ENCODE assay signal across 11 mouse cellular contexts in genomic region chr8:79612965-79613364, GRCm38 (mm10). TPM values are rescaled to one million over a fixed set of nuclear protein-coding genes. Genes with fewer than 3 reads are reported as not detected.
DNase-seq lines count a peak whose midpoint lies in the region; ATAC-seq and TF ChIP-seq lines count a peak whose summit lies in the region.
"Had no signal": no experiment of that assay in that cellular context is flagged by ENCODE, and none has a peak within 500 bp of the region (broad histone marks: within the 10 kb centered on the region; RNA-seq: fewer than 3 reads in every experiment).

No protein-coding gene starts in this region.

- no peak for TF ChIP-seq POLR2A in thymus, adult 2 months (IDR thresholded peaks at IDR 0.05; ENCODE audit: control insufficient read depth, extremely low read depth, insufficient read depth, low read length, poor library complexity)

- no peak overlapping the region for H3K4me3 ChIP-seq in thymus, adult 2 months (ENCODE audit: control insufficient read depth, insufficient read depth, low read length)
- H3K4me3 ChIP-seq in megakaryocyte, embryonic 14.5 days (replicated peaks): peak overlapping the region; percentile 76
- H3K4me3 ChIP-seq: erythroblast, embryonic 14.5 days had no signal

- 8% methylated on average over 5 of the region's 5 CpGs for WGBS in thymus, adult 2 months

- H3K27me3 ChIP-seq in thymus, adult 2 months (ENCODE audit: control insufficient read depth, insufficient read depth, low read length): no peaks in the 10 kb centered on the region
- H3K27me3 ChIP-seq in megakaryocyte, embryonic 14.5 days (replicated peaks): no peaks in the 10 kb centered on the region

- ATAC-seq in CD4-positive, CD25-positive, alpha-beta regulatory T cell, adult 4 months: no peak

- TF ChIP-seq CTCF in thymus, adult 2 months (IDR thresholded peaks at IDR 0.05; ENCODE audit: borderline replicate concordance, control insufficient read depth, extremely low read depth, insufficient read depth, low read length, poor library complexity): no peak

- no peaks in the 10 kb centered on the region for H3K36me3 ChIP-seq in thymus, adult 2 months (ENCODE audit: control insufficient read depth, insufficient read depth, low read length)
- no peaks in the 10 kb centered on the region for H3K36me3 ChIP-seq in megakaryocyte, embryonic 14.5 days (replicated peaks; ENCODE audit: low read length)

- H3K9me3 ChIP-seq in megakaryocyte, embryonic 14.5 days: no peaks in the 10 kb centered on the region; the same call in 1 of the 2 replicates

- H3K4me1 ChIP-seq in thymus, adult 2 months (replicated peaks; ENCODE audit: control insufficient read depth, insufficient read depth, low read length): peaks cover 5% of the 10 kb centered on the region; the same call in 1 of the 2 replicates
- peaks cover 56% of the 10 kb centered on the region for H3K4me1 ChIP-seq in megakaryocyte, embryonic 14.5 days

- DNase-seq in CD4-positive, CD25-positive, alpha-beta regulatory T cell, adult 2 months (ENCODE audit: low read depth, low spot score): peak; percentile 16
- DNase-seq in thymus, adult 2 months: peak; percentile 8
- no peak for DNase-seq in thymus, postnatal 10 days (ENCODE audit: low spot score in 2 of 2)
- no peak for DNase-seq in neural tube, embryonic 10.5 days (ENCODE audit: extremely low spot score, low spot score)
- no peak for DNase-seq in left cerebral cortex, adult 8-10 months (ENCODE audit: low spot score in 2 of 2)
- DNase-seq in cerebellum, postnatal 4 days (ENCODE audit: low spot score in 2 of 2): no peak
- DNase-seq: adrenal gland, adult 8-10 months had no signal

- no peak overlapping the region for H3K27ac ChIP-seq in thymus, adult 2 months (ENCODE audit: control insufficient read depth, insufficient read depth, low read length)
- H3K27ac ChIP-seq: hindbrain, embryonic 14.5 days had no signal

RNA-seq across cellular contexts. Expression of gene Otud4, which starts 26.5 kb away (rescaled TPM):
- polyA plus RNA-seq in CD4-positive, CD25-positive, alpha-beta regulatory T cell, adult 4 months (2017; shearing (Covaris generic)): 10 to 100 TPM; 13.0 to 19.5 TPM
- polyA plus RNA-seq in thymus, adult 2 months (2012; rRNA removed): 55.1 and 57.4 TPM in 2 replicates
- polyA plus RNA-seq in megakaryocyte, embryonic 14.5 days (2012; ENCODE audit: insufficient read depth, low replicate concordance): 0.46 and 0.87 TPM in 2 replicates
- 10 to 100 TPM; 36.1 to 41.6 (median 38.0) TPM for total RNA-seq in left cerebral cortex, adult 8-10 months (2022)

Comparison
In these comparisons a context has a peak if more than half of its experiments do, and no peak if none do; other contexts are left out.
1. DNase-seq: peak in CD4-positive, CD25-positive, alpha-beta regulatory T cell, adult 2 months (single experiment) and thymus, adult 2 months (single experiment); none in thymus, postnatal 10 days (0 of 2), neural tube, embryonic 10.5 days (single experiment), left cerebral cortex, adult 8-10 months (0 of 2) and cerebellum, postnatal 4 days (0 of 2).